Comparison of ENCODE assay signal across 9 mouse cellular contexts in genomic region chr16:22428853-22429341, GRCm38 (mm10). TPM values are rescaled to one million over a fixed set of nuclear protein-coding genes. Genes with fewer than 3 reads are reported as not detected.
DNase-seq lines count a peak whose midpoint lies in the region; ATAC-seq and TF ChIP-seq lines count a peak whose summit lies in the region.
"Had no signal": no experiment of that assay in that cellular context is flagged by ENCODE, and none has a peak within 500 bp of the region (broad histone marks: within the 10 kb centered on the region; RNA-seq: fewer than 3 reads in every experiment).

No protein-coding gene starts in this region.

- 2% methylated on average over 9 of the region's 9 CpGs for WGBS in embryonic facial prominence, embryonic 13.5 days
- 9% methylated on average over 9 of the region's 9 CpGs for WGBS in kidney, adult 2 months

- peaks cover 34% of the 10 kb centered on the region for H3K4me1 ChIP-seq in embryonic facial prominence, embryonic 13.5 days
- H3K4me1 ChIP-seq in kidney, adult 2 months (ENCODE audit: control insufficient read depth, insufficient read depth, low read length) = peaks cover 7% of the 10 kb centered on the region; the same call in 1 of the 2 replicates

- H3K4me3 ChIP-seq in embryonic facial prominence, embryonic 13.5 days = peak overlapping the region; percentile 22
- no peak overlapping the region for H3K4me3 ChIP-seq in kidney, adult 2 months (ENCODE audit: insufficient read depth, low read depth, low read length)
- H3K4me3 ChIP-seq: myocyte had no signal

- H3K27ac ChIP-seq in embryonic facial prominence, embryonic 13.5 days = peak overlapping the region; percentile 88
- no peak overlapping the region for H3K27ac ChIP-seq in kidney, adult 2 months (ENCODE audit: insufficient read depth, low read depth, low read length)

- intact Hi-C loops in left cerebral cortex, postnatal 25 days (cut with DNase I) = no loop called here

- H3K27me3 ChIP-seq in embryonic facial prominence, embryonic 13.5 days = no peaks in the 10 kb centered on the region
- H3K27me3 ChIP-seq in kidney, adult 2 months (replicated peaks; ENCODE audit: control insufficient read depth, insufficient read depth, low read length) = no peaks in the 10 kb centered on the region
- H3K27me3 ChIP-seq in splenic B cell, adult 2 months (ENCODE audit: control insufficient read depth, insufficient read depth, low read length, poor library complexity, severe bottlenecking) = no peaks in the 10 kb centered on the region; the same call in 1 of the 2 replicates

- no peaks in the 10 kb centered on the region for H3K9me3 ChIP-seq in embryonic facial prominence, embryonic 13.5 days

- peak; percentile 88 for ATAC-seq in embryonic facial prominence, embryonic 13.5 days (ENCODE audit: insufficient number of reproducible peaks, insufficient read depth, low FRiP score, low TSS enrichment, low read depth)
- peak; percentile 89 for ATAC-seq in megakaryocyte-erythroid progenitor cell, adult 5-6 weeks (replicated peaks; ENCODE audit: low FRiP score, low TSS enrichment, poor library complexity, severe bottlenecking)

- 0 out of 2 replicates have a peak overlapping the region, but pooled peaks have one; percentile 52 for H3K9ac ChIP-seq in embryonic facial prominence, embryonic 13.5 days

- TF ChIP-seq POLR2A in kidney, adult 2 months (IDR thresholded peaks at IDR 0.05; ENCODE audit: low read depth, low read length) = no peak

- DNase-seq in ovary, adult 18-20 months (ENCODE audit: low spot score) = peak; percentile 40
- no peak for DNase-seq in ovary, postnatal 10 days (ENCODE audit: low spot score)
- peak; percentile 81 for DNase-seq in heart, adult 8-10 months (ENCODE audit: low spot score)
- peak; percentile 96 for DNase-seq in kidney, adult 2 months
- DNase-seq in left cerebral cortex, postnatal 25 days (ENCODE audit: low spot score in 2 of 2) = peak; percentile 66 to 89
- DNase-seq in splenic B cell, adult 2 months (ENCODE audit: low read depth, low spot score) = peak; percentile 17

- peak overlapping the region; percentile 56 for H3K4me2 ChIP-seq in embryonic facial prominence, embryonic 13.5 days

- H3K36me3 ChIP-seq in embryonic facial prominence, embryonic 13.5 days = peaks cover 6% of the 10 kb centered on the region; the same call in 1 of the 2 replicates
- H3K36me3 ChIP-seq in kidney, adult 2 months (ENCODE audit: control insufficient read depth, insufficient read depth, low read length) = no peaks in the 10 kb centered on the region
- no peaks in the 10 kb centered on the region for H3K36me3 ChIP-seq in splenic B cell, adult 2 months (ENCODE audit: control insufficient read depth, insufficient read depth, low read length, poor library complexity, severe bottlenecking)

- TF ChIP-seq CTCF in kidney, adult 2 months (conservative IDR thresholded peaks at IDR 0.05; ENCODE audit: insufficient read depth, insufficient read length, low read depth, low read length) = peak; percentile 41

RNA-seq across cellular contexts. Expression of gene Etv5, which starts 10.6 kb away (rescaled TPM):
- polyA plus RNA-seq in embryonic facial prominence, embryonic 13.5 days (2015; fragmentation: Nextera tagmentation; extraction: Ambion mirVana) = 30.2 and 31.1 TPM in 2 replicates
- total RNA-seq in heart, adult 8-10 months (2022) = 1 to 10 TPM; 8.8 to 9.8 (median 9.3) TPM
- 16.2 and 19.7 TPM in 2 replicates for polyA plus RNA-seq in kidney, adult 2 months (2012; rRNA removed)
- 100 to 1,000 TPM in 1 of 2 experiments, 10 to 100 TPM in 1; 83.3 to 107 TPM for total RNA-seq in left cerebral cortex, postnatal 25 days (2021)
- 9.9 and 17.0 TPM in 2 replicates for total RNA-seq in megakaryocyte-erythroid progenitor cell, adult 5-6 weeks (2014; fragmentation: Nextera tagmentation)
- 2.6 and 2.9 TPM in 2 replicates for total RNA-seq in megakaryocyte-erythroid progenitor cell, adult 5-6 weeks (2017)

Comparison
In these comparisons a context has a peak if more than half of its experiments do, and no peak if none do; other contexts are left out.
1. RNA of gene Etv5, which starts 10.6 kb away (total RNA-seq): 83.3 to 107 TPM in left cerebral cortex, postnatal 25 days; 2.6 to 17.0 TPM in megakaryocyte-erythroid progenitor cell, adult 5-6 weeks and 8.8 to 9.8 TPM in heart, adult 8-10 months; every median in the first group is over 4 times any median in the second.